18 mouse cellular contexts compared by ENCODE assay signal in the genomic region with DNA sequence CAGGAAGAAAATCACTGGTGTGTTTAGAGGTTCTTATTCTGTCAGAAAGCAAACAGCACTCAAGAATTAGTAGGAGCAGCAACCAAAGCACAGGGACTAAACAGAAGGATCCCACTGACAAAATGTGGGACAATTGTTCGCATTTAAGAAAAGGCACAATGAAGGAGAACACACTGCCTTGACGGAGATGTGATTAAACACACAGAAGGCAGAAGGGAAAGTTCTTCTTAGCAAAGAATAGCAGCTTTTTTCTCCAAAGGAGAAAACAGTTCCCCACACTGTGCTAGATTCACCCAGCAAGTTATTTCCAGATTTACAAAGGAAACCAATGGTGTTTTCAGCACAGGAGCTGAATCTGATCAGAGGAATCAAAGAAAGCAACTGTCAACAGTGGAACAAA.
A peak's percentile ranks its signal among the peaks of the same experiment; 100 is the strongest.
DNase-seq lines count a peak whose midpoint lies in the region; ATAC-seq and TF ChIP-seq lines count a peak whose summit lies in the region.
"Had no signal": no experiment of that assay in that cellular context is flagged by ENCODE, and none has a peak within 500 bp of the region (broad histone marks: within the 10 kb centered on the region; RNA-seq: fewer than 3 reads in every experiment).

No protein-coding gene starts in this region.

- no peaks in the 10 kb centered on the region for H3K9me3 ChIP-seq in limb, embryonic 12.5 days
- H3K9me3 ChIP-seq in limb, embryonic 10.5 days (replicated peaks): no peaks in the 10 kb centered on the region
- H3K9me3 ChIP-seq: embryonic facial prominence, embryonic 13.5 days; embryonic facial prominence, embryonic 15.5 days; forebrain, embryonic 10.5 days; forebrain, embryonic 12.5 days had no signal

- H3K4me3 ChIP-seq in limb, embryonic 12.5 days (replicated peaks): no peak overlapping the region
- no peak overlapping the region for H3K4me3 ChIP-seq in limb, embryonic 10.5 days
- H3K4me3 ChIP-seq in olfactory bulb, adult 2 months (ENCODE audit: insufficient read depth, low read depth, low read length): no peak overlapping the region
- no peak overlapping the region for H3K4me3 ChIP-seq in cerebellum, adult 2 months (replicated peaks; ENCODE audit: insufficient read depth, low read depth, low read length)
- H3K4me3 ChIP-seq: embryonic facial prominence, embryonic 13.5 days; embryonic facial prominence, embryonic 15.5 days; erythroblast, embryonic 14.5 days; forebrain, embryonic 10.5 days; forebrain, embryonic 12.5 days had no signal

- H3K9ac ChIP-seq in limb, embryonic 12.5 days (replicated peaks): no peak overlapping the region
- H3K9ac ChIP-seq: embryonic facial prominence, embryonic 13.5 days; embryonic facial prominence, embryonic 15.5 days; forebrain, embryonic 12.5 days had no signal

- H3K27ac ChIP-seq in limb, embryonic 12.5 days: 0 out of 2 replicates have a peak overlapping the region, but pooled peaks have one; percentile 23
- no peak overlapping the region for H3K27ac ChIP-seq in limb, embryonic 10.5 days
- peak overlapping the region; percentile 66; the same call in 1 of the 2 replicates for H3K27ac ChIP-seq in olfactory bulb, adult 2 months (ENCODE audit: insufficient read depth, low read depth, low read length)
- H3K27ac ChIP-seq in cerebellum, adult 2 months (ENCODE audit: insufficient read depth, low read length): no peak overlapping the region
- H3K27ac ChIP-seq: embryonic facial prominence, embryonic 13.5 days; embryonic facial prominence, embryonic 15.5 days; forebrain, embryonic 10.5 days; forebrain, embryonic 12.5 days had no signal

- H3K27me3 ChIP-seq in limb, embryonic 12.5 days: peaks cover 6% of the 10 kb centered on the region; the same call in 1 of the 2 replicates
- H3K27me3 ChIP-seq in limb, embryonic 10.5 days (ENCODE audit: low read depth, poor library complexity, severe bottlenecking): peaks cover 44% of the 10 kb centered on the region; the same call in 1 of the 2 replicates
- no peaks in the 10 kb centered on the region for H3K27me3 ChIP-seq in cerebellum, adult 2 months (ENCODE audit: control insufficient read depth, insufficient read depth, low read length)
- H3K27me3 ChIP-seq: embryonic facial prominence, embryonic 13.5 days; embryonic facial prominence, embryonic 15.5 days; forebrain, embryonic 12.5 days had no signal

- no peak for ATAC-seq in limb, embryonic 12.5 days (ENCODE audit: insufficient number of reproducible peaks, insufficient read depth, low FRiP score, low TSS enrichment, low read depth)

- H3K4me2 ChIP-seq in limb, embryonic 12.5 days: no peak overlapping the region
- H3K4me2 ChIP-seq: embryonic facial prominence, embryonic 13.5 days; embryonic facial prominence, embryonic 15.5 days; forebrain, embryonic 12.5 days had no signal

- H3K36me3 ChIP-seq in limb, embryonic 12.5 days: no peaks in the 10 kb centered on the region
- H3K36me3 ChIP-seq in limb, embryonic 10.5 days: no peaks in the 10 kb centered on the region
- H3K36me3 ChIP-seq: embryonic facial prominence, embryonic 13.5 days; embryonic facial prominence, embryonic 15.5 days; forebrain, embryonic 10.5 days; forebrain, embryonic 12.5 days had no signal

- no peak for TF ChIP-seq CTCF in olfactory bulb, adult 2 months (IDR thresholded peaks at IDR 0.05; ENCODE audit: insufficient read depth, low read depth, low read length)
- no peak for TF ChIP-seq CTCF in cerebellum, adult 2 months (IDR thresholded peaks at IDR 0.05; ENCODE audit: borderline replicate concordance, insufficient read depth, low read depth, low read length)

- WGBS in limb, embryonic 12.5 days: 85% methylated on average over 2 of the region's 2 CpGs
- WGBS in limb, embryonic 10.5 days: 86% methylated on average over 2 of the region's 2 CpGs
- 41% methylated on average over 2 of the region's 2 CpGs for WGBS in olfactory bulb, adult 2 months
- 90% methylated on average over 2 of the region's 2 CpGs for WGBS in cerebellum, adult 2 months

- DNase-seq in limb, embryonic 10.5 days (ENCODE audit: low spot score): no peak
- DNase-seq in cerebellum, adult 2 months: no peak
- no peak for DNase-seq in heart, adult 9 months (ENCODE audit: low spot score in 2 of 2)
- DNase-seq: adrenal gland, adult 2 months; adrenal gland, postnatal 10 days; adrenal gland, postnatal 25 days; cerebellum, adult 11-12 months; cerebellum, adult 8-10 months; cerebellum, adult 9-11 months; cerebellum, postnatal 36 days; embryo, embryonic 11 days had no signal

- H3K4me1 ChIP-seq in limb, embryonic 12.5 days (replicated peaks): peaks cover 22% of the 10 kb centered on the region
- H3K4me1 ChIP-seq in limb, embryonic 10.5 days: peaks cover 24% of the 10 kb centered on the region
- peaks cover 2% of the 10 kb centered on the region; the same call in 1 of the 2 replicates for H3K4me1 ChIP-seq in olfactory bulb, adult 2 months (ENCODE audit: control insufficient read depth, insufficient read depth, low read length)
- H3K4me1 ChIP-seq in cerebellum, adult 2 months (ENCODE audit: control insufficient read depth, insufficient read depth, low read length): no peaks in the 10 kb centered on the region
- H3K4me1 ChIP-seq: embryonic facial prominence, embryonic 13.5 days; embryonic facial prominence, embryonic 15.5 days; forebrain, embryonic 12.5 days had no signal

- no peak for TF ChIP-seq POLR2A in olfactory bulb, adult 2 months (IDR thresholded peaks at IDR 0.05; ENCODE audit: insufficient read depth, low read depth, low read length)
- TF ChIP-seq POLR2A in cerebellum, adult 2 months (IDR thresholded peaks at IDR 0.05; ENCODE audit: borderline replicate concordance, insufficient read depth, low read length): no peak

Comparison
In these comparisons a context has a peak if more than half of its experiments do, and no peak if none do; other contexts are left out.
1. H3K27ac ChIP-seq: peak in limb, embryonic 12.5 days (single experiment) and olfactory bulb, adult 2 months (single experiment); none in limb, embryonic 10.5 days (single experiment) and cerebellum, adult 2 months (single experiment).